Mouse (Mus musculus) heart, adult 11 months (tissue): ENCODE measurements around the gene Crtac1.

Experiments
- DNase-seq: peaks from one replicate; pipeline ENCODE4 v3.0.0; 2022

Crtac1 gene

GRCm38 (mm10) chr19:42431485-42432190 lies at the start of gene Crtac1:
Gene Crtac1 (minus strand): TSS chr19:42431783.
- peak; percentile 89 for DNase-seq

GRCm38 (mm10) chr19:42478303-42478702 lies 46.7 kb upstream of the Crtac1 start:
- no peak for DNase-seq

- DNase-seq, result no peak
These were observed 46.2 kb upstream of the Crtac1 start for GRCm38 (mm10) chr19:42477769-42478168.

GRCm38 (mm10) chr19:42472831-42473230 lies 41.2 kb upstream of the Crtac1 start:
- DNase-seq, result no peak

- DNase-seq, result no peak
These were observed 40.0 kb upstream of the Crtac1 start for GRCm38 (mm10) chr19:42471571-42471970.

- peak; percentile 89 for DNase-seq
These were observed 30.3 kb upstream of the Crtac1 start for GRCm38 (mm10) chr19:42461851-42462250.

GRCm38 (mm10) chr19:42461353-42461752 lies 29.8 kb upstream of the Crtac1 start:
- peak; percentile 92 for DNase-seq

- peak; percentile 41 for DNase-seq
These were observed 27.9 kb upstream of the Crtac1 start for GRCm38 (mm10) chr19:42459512-42459911.

GRCm38 (mm10) chr19:42454481-42455236 lies 23.1 kb upstream of the Crtac1 start:
- no peak for DNase-seq

- DNase-seq, result no peak
These were observed 22.4 kb upstream of the Crtac1 start for GRCm38 (mm10) chr19:42454006-42454405.

GRCm38 (mm10) chr19:42452539-42452938 lies 21.0 kb upstream of the Crtac1 start:
- no peak for DNase-seq

- no peak for DNase-seq
These were observed 17.0 kb upstream of the Crtac1 start for GRCm38 (mm10) chr19:42448539-42448938.

- no peak for DNase-seq
These were observed 12.4 kb upstream of the Crtac1 start for GRCm38 (mm10) chr19:42443887-42444409.

GRCm38 (mm10) chr19:42443266-42443665 lies 11.7 kb upstream of the Crtac1 start:
- no peak for DNase-seq

GRCm38 (mm10) chr19:42442246-42443197 lies 10.9 kb upstream of the Crtac1 start:
- DNase-seq, result peak; percentile 74

- peak; percentile 72 for DNase-seq
These were observed 8.5 kb upstream of the Crtac1 start for GRCm38 (mm10) chr19:42440089-42440488.

GRCm38 (mm10) chr19:42439353-42439752 lies 7.8 kb upstream of the Crtac1 start:
- DNase-seq, result no peak

- DNase-seq, result peak; percentile 64
These were observed 4.0 kb upstream of the Crtac1 start for GRCm38 (mm10) chr19:42435621-42436020.

GRCm38 (mm10) chr19:42432761-42433160 lies 1.2 kb upstream of the Crtac1 start:
- DNase-seq, result no peak

- peak; percentile 86 for DNase-seq
These were observed 608 bp upstream of the Crtac1 start for GRCm38 (mm10) chr19:42432191-42432590.

GRCm38 (mm10) chr19:42430981-42431380 lies 602 bp downstream of the Crtac1 start:
- DNase-seq, result peak; percentile 85

- peak; percentile 78 for DNase-seq
These were observed 2.2 kb downstream of the Crtac1 start for GRCm38 (mm10) chr19:42429410-42429809.

- peak; percentile 70 for DNase-seq
These were observed 6.4 kb downstream of the Crtac1 start for GRCm38 (mm10) chr19:42425208-42425607.
